Mouse (Mus musculus): ENCODE results near the gene Rab11fip5.
A peak's percentile ranks its signal among the peaks of the same experiment; 100 is the strongest.

Gene Rab11fip5

DNA sequence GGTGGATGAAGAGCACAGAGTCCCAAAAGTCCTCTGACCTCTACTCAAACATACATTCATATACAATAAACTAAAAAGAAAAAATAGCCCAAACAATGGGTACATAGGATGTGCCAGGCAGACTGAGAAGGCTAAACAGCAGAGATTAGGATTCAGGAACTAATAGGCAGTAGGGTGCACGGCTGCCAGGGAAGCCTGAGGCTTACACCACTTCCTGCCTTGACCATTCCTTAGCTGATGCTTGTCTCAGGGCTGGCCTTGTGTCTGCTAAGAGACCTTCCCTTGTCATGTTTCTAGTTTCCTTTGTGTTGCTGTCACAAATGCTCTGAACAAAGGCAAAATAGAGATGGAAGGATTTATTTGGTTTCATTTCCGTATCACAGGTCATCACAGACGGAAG, 68.1 kb downstream of the Rab11fip5 start:
- DNase-seq = no peak

DNA sequence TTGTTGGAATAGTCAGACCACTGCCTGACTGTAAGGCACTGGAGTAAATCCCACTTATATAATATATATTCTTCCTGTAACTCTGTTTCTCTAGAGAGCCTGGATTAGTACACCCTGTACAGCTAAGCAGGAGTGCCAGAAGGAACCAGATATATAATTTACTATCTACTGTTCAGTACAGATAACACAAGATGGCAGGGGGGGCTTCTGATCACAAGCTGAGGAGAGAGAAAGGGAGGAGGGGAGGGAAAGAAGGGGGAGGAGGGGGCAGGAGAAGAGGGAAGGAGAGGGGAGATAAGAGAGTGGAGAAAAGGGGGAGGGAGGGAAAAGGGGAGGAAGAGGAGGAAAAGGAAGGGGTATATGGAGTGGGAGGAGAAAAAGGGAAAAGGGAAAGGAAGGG, 68.6 kb downstream of the Rab11fip5 start:
- DNase-seq = no peak

DNA sequence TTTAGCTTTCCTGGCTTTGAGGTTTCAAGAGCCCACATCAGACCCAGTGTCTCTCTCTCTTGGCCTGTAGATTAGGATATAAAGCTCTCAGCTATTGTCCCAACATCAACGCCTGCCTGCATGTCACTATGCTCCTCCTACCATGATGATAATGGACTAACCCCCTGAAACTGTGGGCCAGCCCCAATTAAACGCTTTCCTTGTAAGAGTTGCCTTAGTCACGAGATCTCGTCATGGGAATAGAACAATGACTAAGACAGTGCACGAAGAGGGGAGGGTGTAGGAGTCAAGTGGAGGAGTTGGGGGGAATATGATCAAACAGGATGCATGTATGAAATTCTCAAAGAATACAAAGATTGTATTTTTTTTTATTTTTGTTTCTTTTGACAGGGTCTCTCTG, 69.5 kb downstream of the Rab11fip5 start:
- DNase-seq = no peak

DNA sequence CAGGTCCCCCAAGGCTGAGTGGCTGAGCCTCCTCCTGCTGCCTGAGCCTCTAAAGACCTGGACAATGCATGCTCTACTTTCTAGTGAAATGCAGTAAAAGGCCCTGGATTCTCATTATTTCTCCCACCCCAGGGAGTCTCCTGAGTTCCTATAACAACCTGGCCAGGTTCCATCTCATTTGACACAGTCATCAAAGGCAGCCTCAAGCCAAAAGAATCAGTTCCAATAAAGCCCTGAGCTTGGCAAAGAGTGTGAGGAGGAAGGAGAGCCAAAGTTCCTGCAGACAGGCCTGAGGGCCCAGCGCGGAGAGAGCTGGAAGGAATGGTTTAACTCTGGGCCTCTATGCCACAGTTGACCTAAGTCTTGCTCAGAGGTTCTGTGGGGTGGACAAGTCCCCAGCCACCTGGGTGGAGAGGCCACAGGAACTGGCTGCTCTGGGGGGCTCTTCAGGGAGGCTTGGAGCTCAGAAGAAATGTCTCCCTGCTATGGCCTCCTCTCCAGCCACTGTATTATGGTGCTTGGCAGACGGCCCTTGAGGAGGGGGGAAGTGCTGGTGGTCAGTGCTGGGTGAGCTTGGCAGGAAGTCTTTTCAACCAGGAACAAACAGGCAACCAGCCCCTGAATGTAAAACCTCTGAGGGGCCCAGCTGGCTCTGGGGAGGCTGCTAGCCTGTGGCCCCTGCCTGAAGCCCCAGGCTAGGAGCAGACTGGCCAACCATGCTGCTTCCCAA, 71.9 kb downstream of the Rab11fip5 start:
- peak; percentile 71 to 78 for DNase-seq

DNA sequence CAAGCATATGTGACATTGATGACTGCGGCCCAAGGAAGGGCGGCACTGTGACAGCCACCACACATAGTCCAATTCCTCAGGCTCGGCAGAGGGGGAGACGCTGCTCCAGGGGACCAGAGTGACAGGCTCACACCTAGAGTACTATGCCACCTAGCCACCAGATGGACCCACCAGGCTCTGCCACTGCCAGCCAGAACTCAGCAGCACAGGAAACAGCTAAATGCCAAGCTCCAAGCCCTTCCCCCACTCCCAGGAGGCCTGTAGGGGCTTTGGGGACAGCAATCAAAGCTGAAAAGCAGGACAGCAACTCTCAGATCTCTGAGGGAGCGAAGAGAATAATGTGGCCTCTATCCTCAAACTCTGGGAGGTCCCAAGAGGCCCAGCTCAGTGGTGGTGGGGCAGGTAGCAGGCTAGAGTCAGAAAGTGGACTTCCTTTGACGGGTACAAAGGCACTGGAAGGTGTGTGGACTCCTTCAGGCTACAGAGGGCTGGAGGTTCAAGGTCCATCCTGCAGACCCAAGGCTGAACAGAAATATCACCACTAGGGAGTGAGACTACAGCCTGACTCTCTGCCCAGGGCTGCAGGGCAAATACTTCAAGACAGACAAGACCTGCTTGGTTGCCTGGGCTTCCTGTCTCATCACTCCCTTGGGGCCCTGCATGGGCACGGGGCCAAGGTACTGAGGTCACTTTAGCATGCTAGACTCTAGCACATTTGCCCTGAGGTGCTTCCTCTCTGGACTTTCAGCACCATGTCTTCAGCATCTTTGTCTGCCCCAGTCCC, 78.9 kb downstream of the Rab11fip5 start:
- peak; percentile 34 to 45 for DNase-seq

DNA sequence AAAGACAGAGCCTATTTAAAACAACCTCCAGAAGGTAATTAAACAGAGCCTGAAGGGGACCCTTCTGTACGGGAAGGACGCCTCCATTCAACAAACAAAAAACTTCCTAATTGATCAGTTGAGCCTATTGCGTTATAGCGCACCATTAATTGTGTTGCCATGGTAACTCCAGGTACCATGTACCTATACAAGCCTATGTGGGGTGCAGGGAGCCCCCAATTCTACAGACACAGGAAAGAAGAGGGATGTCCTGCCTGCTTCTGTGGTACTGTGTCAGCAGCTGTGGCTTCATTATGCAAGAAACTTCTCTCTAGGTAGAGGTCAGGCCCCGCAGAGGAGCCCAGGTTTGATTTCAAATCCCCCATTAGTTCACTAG, 80.4 kb downstream of the Rab11fip5 start:
- no peak for DNase-seq

DNA sequence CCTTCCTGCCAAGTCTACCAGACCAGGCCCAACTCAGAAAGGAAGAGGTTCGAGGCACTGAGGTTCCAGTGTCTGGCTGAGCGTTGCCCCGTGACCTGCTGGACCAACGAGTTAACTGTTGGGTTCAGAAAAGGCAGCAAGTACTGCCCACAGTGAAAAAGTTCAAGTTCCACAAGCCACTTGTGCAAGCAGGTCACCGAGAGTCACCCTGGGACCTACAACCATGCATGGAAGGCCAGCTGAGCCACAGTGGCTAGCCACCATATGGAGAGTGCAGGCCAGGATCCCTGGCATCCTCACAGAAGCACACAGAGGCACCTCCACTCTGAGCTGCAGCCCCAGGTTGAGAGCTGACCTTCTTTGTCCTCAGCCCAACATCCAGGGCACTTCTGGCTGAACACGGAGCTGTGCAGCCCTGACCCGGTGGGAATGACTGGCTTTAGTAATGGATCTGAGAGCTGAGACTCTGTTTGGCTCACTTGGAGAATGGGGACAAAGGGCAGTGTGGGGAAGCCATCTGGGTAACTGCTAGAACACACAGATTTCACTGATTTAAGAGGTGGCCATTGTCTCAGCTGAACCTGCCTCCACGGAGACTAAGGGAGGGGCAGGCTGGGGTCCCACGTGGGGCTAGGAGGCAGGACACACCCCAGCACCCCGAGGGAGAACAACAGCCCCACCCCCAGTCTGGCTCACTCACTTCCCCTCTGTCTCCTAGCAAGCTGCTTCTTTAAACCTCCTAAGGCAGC, 81.0 kb downstream of the Rab11fip5 start:
- DNase-seq = peak; percentile 15 to 17

DNA sequence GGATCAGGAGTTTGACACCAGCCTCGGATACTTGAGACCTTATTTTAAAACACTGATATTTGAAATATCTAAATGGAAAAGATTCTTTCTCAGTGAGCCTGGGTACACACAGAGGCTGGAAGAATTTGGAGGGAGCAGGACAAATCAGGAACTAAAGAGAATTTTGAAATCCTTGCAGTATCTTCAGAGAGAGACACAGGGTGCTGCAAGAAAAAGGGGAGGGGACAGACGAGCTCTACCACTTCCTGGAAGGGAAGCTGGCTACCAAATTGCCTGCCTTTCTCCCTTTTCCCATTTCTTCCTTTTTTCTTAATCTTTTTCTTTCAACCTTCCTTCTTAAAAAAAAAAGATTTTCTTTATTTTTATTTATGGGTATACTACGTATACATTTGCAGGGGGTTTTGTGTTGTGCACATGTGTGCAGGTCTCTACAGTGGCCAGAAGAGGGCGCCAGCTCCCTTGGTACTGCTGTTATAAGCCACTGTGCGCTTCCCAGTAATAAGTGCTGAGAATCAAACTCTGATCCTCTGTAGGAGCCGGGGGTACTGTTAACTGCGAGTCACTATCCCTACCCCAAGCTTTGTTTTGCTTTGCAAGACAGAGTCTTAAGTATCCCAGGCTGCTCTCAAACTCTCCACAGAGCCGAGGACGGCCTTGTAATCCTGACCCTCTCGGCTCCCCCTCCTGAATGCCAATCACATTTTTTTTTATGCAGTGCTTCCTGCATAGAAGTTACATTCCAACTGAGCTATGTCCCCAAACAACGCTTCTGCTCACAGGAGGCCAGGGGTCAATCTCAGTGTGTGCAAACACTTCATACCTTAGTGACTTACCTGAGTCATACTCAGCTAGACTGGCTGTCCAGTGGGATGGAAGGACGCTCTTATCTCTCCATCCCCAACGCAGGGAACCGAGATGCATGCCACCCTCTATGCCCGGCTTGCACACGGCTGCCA, 83.3 kb downstream of the Rab11fip5 start:
- no peak for DNase-seq

DNA sequence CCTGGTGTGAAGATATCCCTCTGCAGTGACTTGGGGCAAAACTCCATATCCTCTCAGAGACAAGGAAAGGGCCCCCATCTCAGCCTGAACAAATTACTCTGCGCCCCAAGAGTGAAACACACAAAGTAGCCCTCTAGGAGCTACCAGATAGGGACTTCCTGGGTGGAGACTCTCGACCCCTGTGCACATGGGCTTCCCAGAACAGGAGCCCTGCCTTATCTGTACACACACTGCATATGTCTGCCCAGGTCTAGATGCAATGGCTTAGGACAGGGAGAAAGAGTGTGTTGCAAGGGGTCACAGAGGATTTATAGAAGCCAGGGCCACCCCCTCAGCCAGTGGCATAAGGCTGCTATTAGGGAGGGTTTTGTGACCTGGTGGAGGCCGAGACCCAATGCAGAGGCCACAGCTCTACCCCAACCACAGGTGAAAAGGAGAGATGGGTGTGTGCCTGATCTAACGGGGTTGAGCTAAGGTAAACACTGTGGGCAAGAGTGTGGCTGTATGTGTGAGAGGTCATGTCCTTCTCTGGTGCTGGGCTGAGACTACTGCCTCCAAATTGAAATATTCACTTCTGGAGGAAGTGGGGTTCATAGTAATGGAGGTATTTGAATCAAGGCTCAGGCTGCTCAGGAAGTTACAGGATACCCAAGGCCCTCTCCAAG, 86.1 kb downstream of the Rab11fip5 start:
- DNase-seq = no peak

DNA sequence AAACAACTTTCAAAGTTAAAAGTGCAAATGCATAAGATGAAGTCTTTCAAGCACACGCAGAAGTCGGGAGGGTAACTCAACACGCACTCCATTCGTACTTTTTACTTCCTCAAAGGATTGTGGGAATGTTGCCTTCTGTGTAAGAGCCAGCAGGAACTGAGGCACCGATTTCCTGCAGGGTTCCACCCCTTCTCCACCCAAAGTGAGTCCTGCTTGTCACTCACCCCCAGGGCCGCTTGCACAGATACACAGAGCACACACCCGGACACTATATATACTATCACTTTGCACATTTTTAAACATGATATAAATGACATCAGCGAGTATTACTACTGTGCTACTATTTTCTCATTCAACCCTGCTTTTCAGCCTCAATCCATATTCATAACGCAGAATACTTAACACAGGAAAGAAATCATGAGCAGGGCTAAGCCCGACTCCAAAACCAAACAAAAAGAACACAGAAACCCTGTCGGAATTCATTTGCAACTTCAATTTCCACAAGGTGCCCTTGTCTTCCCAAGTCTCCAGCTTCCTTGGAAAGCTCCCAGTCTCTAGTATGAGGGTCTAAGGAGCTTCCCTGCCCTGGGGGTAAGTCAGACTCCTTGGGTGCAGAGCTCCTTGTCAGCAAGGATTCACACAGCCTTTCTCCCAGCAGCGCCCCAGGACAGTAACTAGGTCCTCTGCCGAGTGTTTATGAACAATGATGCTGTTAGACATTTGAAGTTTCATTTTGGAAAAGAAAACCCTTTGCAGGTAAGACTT, 88.0 kb downstream of the Rab11fip5 start:
- no peak for DNase-seq
